Mouse (Mus musculus) CH12.LX (cell line): ENCODE results near the gene Tsr1. TPM values are rescaled to one million over a fixed set of nuclear protein-coding genes. Genes with fewer than 3 reads are reported as not detected.

Source experiments
- DNase-seq: peaks from one replicate; pipeline ENCODE4 v3.0.0-alpha.2; 2013; ENCODE audit errors: extremely low read depth
- H3K27ac ChIP-seq: 2 replicates; pipeline ENCODE4 v1.5.1; 2012; ENCODE audit warnings: low read depth, mild to moderate bottlenecking, control low read depth, moderate library complexity; ENCODE audit not compliant: insufficient read depth
- H3K27me3 ChIP-seq: replicated peaks from 2 replicates; pipeline ENCODE3; 2012; ENCODE audit warnings: inconsistent platforms
- H3K36me3 ChIP-seq, 2 experiments: replicated peaks in 1 of 2; 2 replicates each; pipeline versions ENCODE3 to v1.6.1; 2012; ENCODE audit warnings: inconsistent platforms in 1 of 2, low read length in 1 of 2, mild to moderate bottlenecking in 1 of 2, mixed read lengths in 1 of 2, moderate library complexity in 1 of 2; ENCODE audit not compliant: control insufficient read depth in 1 of 2, insufficient read depth in 1 of 2
- H3K4me1 ChIP-seq, 2 experiments: 2 replicates each; pipeline ENCODE4 v1.6.1; 2012; ENCODE audit warnings: inconsistent platforms in 1 of 2, moderate library complexity in 1 of 2; ENCODE audit not compliant: insufficient read depth in 2 of 2, control insufficient read depth in 1 of 2
- H3K4me2 ChIP-seq: 2 replicates; pipeline ENCODE4 v1.6.1; 2012; ENCODE audit warnings: low read depth, mild to moderate bottlenecking, control low read depth; ENCODE audit not compliant: poor library complexity, insufficient read depth, severe bottlenecking
- H3K4me3 ChIP-seq, 3 experiments: fragments of 150-350 bp in 1 of 3; sonication (generic) in 1 of 3; replicated peaks in 1 of 3; 2 replicates each; pipeline versions ENCODE3 to v1.5.1; 2011 to 2012; ENCODE audit warnings: low read depth in 2 of 3, low read length in 2 of 3, mild to moderate bottlenecking in 2 of 3, moderate library complexity in 2 of 3, control low read depth in 1 of 3, improper control_type of control experiment in 1 of 3, inconsistent platforms in 1 of 3, mixed read lengths in 1 of 3; ENCODE audit not compliant: poor library complexity in 1 of 3
- H3K79me2 ChIP-seq: replicated peaks from 2 replicates; pipeline ENCODE4 v1.6.1; 2012; ENCODE audit warnings: mild to moderate bottlenecking, moderate library complexity; ENCODE audit not compliant: control insufficient read depth, poor library complexity, insufficient read depth, severe bottlenecking; ENCODE audit errors: extremely low read depth
- H3K9ac ChIP-seq: 2 replicates; pipeline ENCODE4 v1.6.1; 2012; ENCODE audit warnings: low read depth, mild to moderate bottlenecking, control low read depth, moderate library complexity; ENCODE audit not compliant: insufficient read depth
- H3K9me3 ChIP-seq: replicated peaks from 2 replicates; pipeline ENCODE3; 2012; ENCODE audit warnings: low read length, inconsistent platforms, mixed read lengths
- BHLHE40 ChIP-seq: IDR thresholded peaks from 2 replicates; pipeline ENCODE4 v1.6.1; 2011; ENCODE audit warnings: mild to moderate bottlenecking, low read depth, low read length, improper control_type of control experiment
- CHD2 ChIP-seq: IDR thresholded peaks from 2 replicates; pipeline ENCODE4 v1.6.1; 2011; ENCODE audit warnings: low read length, improper control_type of control experiment
- CTCF ChIP-seq, 2 experiments: IDR thresholded peaks in 1 of 2; conservative IDR thresholded peaks in 1 of 2; 2 replicates each; pipeline ENCODE4 v1.5.1; 2011 to 2012; ENCODE audit warnings: low read depth in 2 of 2, low read length in 2 of 2, improper control_type of control experiment in 1 of 2, inconsistent platforms in 1 of 2, mild to moderate bottlenecking in 1 of 2, moderate library complexity in 1 of 2
- E2F4 ChIP-seq: IDR thresholded peaks from 2 replicates; pipeline ENCODE4 v1.6.1; 2011; ENCODE audit warnings: low read depth, low read length, improper control_type of control experiment; ENCODE audit not compliant: insufficient replicate concordance
- ETS1 ChIP-seq: conservative IDR thresholded peaks from 2 replicates; pipeline ENCODE4 v1.6.1; 2012; ENCODE audit warnings: low read depth, mild to moderate bottlenecking, inconsistent platforms, low read length, improper control_type of control experiment, moderate library complexity
- GABPA ChIP-seq: IDR thresholded peaks from 2 replicates; pipeline ENCODE4 v1.6.1; 2012; ENCODE audit warnings: low read depth, low read length, improper control_type of control experiment, inconsistent platforms; ENCODE audit not compliant: insufficient replicate concordance
- HCFC1 ChIP-seq: IDR thresholded peaks from 2 replicates; pipeline ENCODE4 v1.6.1; 2012; ENCODE audit warnings: low read depth, mild to moderate bottlenecking, inconsistent platforms, low read length, improper control_type of control experiment
- JUND ChIP-seq: conservative IDR thresholded peaks from 2 replicates; pipeline ENCODE4 v1.6.1; 2011; ENCODE audit warnings: low read depth, low read length, improper control_type of control experiment
- KAT2A ChIP-seq: IDR thresholded peaks from 2 replicates; pipeline ENCODE4 v1.6.1; 2012; ENCODE audit warnings: low read length, improper control_type of control experiment, inconsistent platforms; ENCODE audit not compliant: insufficient replicate concordance
- MAFK ChIP-seq: IDR thresholded peaks from 2 replicates; pipeline ENCODE4 v1.6.1; 2011; ENCODE audit warnings: low read length, improper control_type of control experiment; ENCODE audit not compliant: insufficient replicate concordance
- MAX ChIP-seq: IDR thresholded peaks from 2 replicates; pipeline ENCODE4 v1.6.1; 2011; ENCODE audit warnings: low read length, improper control_type of control experiment
- MEF2A ChIP-seq: IDR thresholded peaks from 2 replicates; pipeline ENCODE4 v1.6.1; 2014; ENCODE audit warnings: low read depth, mild to moderate bottlenecking, inconsistent platforms, low read length, improper control_type of control experiment, borderline replicate concordance
- MXI1 ChIP-seq: IDR thresholded peaks from 2 replicates; pipeline ENCODE4 v1.6.1; 2011; ENCODE audit warnings: mild to moderate bottlenecking, low read depth, low read length, improper control_type of control experiment
- NRF1 ChIP-seq: IDR thresholded peaks from 2 replicates; pipeline ENCODE4 v1.6.1; 2014; ENCODE audit warnings: low read depth, mild to moderate bottlenecking, inconsistent platforms, low read length, improper control_type of control experiment, moderate library complexity
- PAX5 ChIP-seq: IDR thresholded peaks from 2 replicates; pipeline ENCODE4 v1.6.1; 2012; ENCODE audit warnings: low read length, inconsistent platforms, mixed read lengths
- RAD21 ChIP-seq: IDR thresholded peaks from 2 replicates; pipeline ENCODE4 v1.6.1; 2011; ENCODE audit warnings: low read depth, mild to moderate bottlenecking, low read length, improper control_type of control experiment, moderate library complexity
- SIN3A ChIP-seq: IDR thresholded peaks from 2 replicates; pipeline ENCODE4 v1.6.1; 2012; ENCODE audit warnings: low read length, improper control_type of control experiment, inconsistent platforms
- SMC3 ChIP-seq: IDR thresholded peaks from 2 replicates; pipeline ENCODE4 v1.6.1; 2011; ENCODE audit warnings: low read depth, low read length, improper control_type of control experiment
- TBP ChIP-seq: conservative IDR thresholded peaks from 2 replicates; pipeline ENCODE4 v1.6.1; 2011; ENCODE audit warnings: low read depth, low read length, improper control_type of control experiment
- UBTF ChIP-seq: IDR thresholded peaks from 2 replicates; pipeline ENCODE4 v1.6.1; 2012; ENCODE audit warnings: low read depth, mild to moderate bottlenecking, inconsistent platforms, low read length, improper control_type of control experiment, moderate library complexity
- USF2 ChIP-seq: conservative IDR thresholded peaks from 2 replicates; pipeline ENCODE4 v1.6.1; 2011; ENCODE audit warnings: low read depth, low read length, improper control_type of control experiment
- ZC3H11A ChIP-seq: IDR thresholded peaks from 2 replicates; pipeline ENCODE4 v1.6.1; 2012; ENCODE audit warnings: low read depth, mild to moderate bottlenecking, inconsistent platforms, low read length, improper control_type of control experiment
- ZNF384 ChIP-seq: IDR thresholded peaks from 2 replicates; pipeline ENCODE4 v1.6.1; 2012; ENCODE audit warnings: low read depth, low read length, improper control_type of control experiment, inconsistent platforms
- dilution Hi-C: fragments of 300-500 bp; cut with MboI; formaldehyde crosslinking; loops from 2 replicates; pipeline ENCODE4 v1.14.3; 2020; ENCODE audit warnings: low sequenced_read_pairs; ENCODE audit not compliant: extremely low pct_unique_long_range_greater_than_20kb, extremely low pct_ligation_motif_present
- in situ Hi-C: fragments of 300-500 bp; cut with MboI; formaldehyde crosslinking; loops from 3 replicates; pipeline ENCODE4 v1.14.3; 2019; ENCODE audit warnings: low sequenced_read_pairs, low pct_ligation_motif_present, low pct_unique_long_range_greater_than_20kb, mixed read lengths
- polyA plus RNA-seq: library from polyadenylated mRNA; unstranded; fragments of >175 nt; gene quantifications from 2 replicates; pipeline ENCODE4 v1.2.1, GENCODE M21; 2012; ENCODE audit warnings: low read depth; ENCODE audit not compliant: insufficient read length
- total RNA-seq, 2 experiments: library from RNA; depleted of rRNA; stranded (reverse); fragments of 300-350 nt in 1 of 2; fragments of >200 nt in 1 of 2; gene quantifications; 2 replicates each; pipeline ENCODE4 v1.2.3; 2012 to 2014

The Tsr1 gene
- total and polyA plus RNA-seq, 3 experiments = 85.2 to 149 (median 101) TPM

- no peak overlapping the region for H3K4me3 ChIP-seq
- H3K27me3 ChIP-seq = no peaks in the 10 kb centered on the region
- H3K9ac ChIP-seq = no peak overlapping the region
- dilution Hi-C loops (no loop called here), in situ Hi-C loops (no loop called here)
- H3K36me3 ChIP-seq = peaks cover 31 to 55% of the 10 kb centered on the region in 2 experiments
- H3K27ac ChIP-seq = no peak overlapping the region
- TF ChIP-seq TBP (no peak), SIN3A (no peak), MEF2A (no peak), HCFC1 (no peak), MAFK (no peak), ZNF384 (no peak), MXI1 (no peak), UBTF (no peak), SMC3 (no peak), GABPA (no peak), USF2 (no peak), E2F4 (no peak), RAD21 (no peak), ZC3H11A (no peak), JUND (no peak), MAX (no peak), KAT2A (no peak), ETS1 (no peak)
- 0 out of 2 replicates have a peak, but pooled peaks cover 4% of the 10 kb centered on the region for H3K79me2 ChIP-seq
- no peak overlapping the region for H3K4me2 ChIP-seq
- H3K9me3 ChIP-seq = no peaks in the 10 kb centered on the region
- no peak for DNase-seq
- peaks cover 3 to 12% of the 10 kb centered on the region in 2 experiments; a peak in 3 of 4 replicates for H3K4me1 ChIP-seq
These were observed 14.6 kb downstream of the Tsr1 start for GRCm38 (mm10) chr11:74912492-74912891.

- in situ Hi-C loops = no loop called here
These were observed 21.4 kb downstream of the Tsr1 start for GRCm38 (mm10) chr11:74919249-74919648.

More at GRCm38 (mm10) chr11:74919249-74919648, 21.4 kb downstream of the Tsr1 start:
- Histone ChIP-seq H3K79me2 (peaks cover 8% of the 10 kb centered on the region; the same call in 1 of the 2 replicates), H3K27me3 (no peaks in the 10 kb centered on the region), H3K27ac (no peak overlapping the region), H3K4me2 (no peak overlapping the region), H3K4me1 (peaks cover 4 to 11% of the 10 kb centered on the region in 2 experiments; a peak in 3 of 4 replicates), H3K36me3 (peaks cover 8 to 51% of the 10 kb centered on the region in 2 experiments), H3K9ac (no peak overlapping the region), H3K9me3 (no peaks in the 10 kb centered on the region), H3K4me3 (no peak overlapping the region)
- TF ChIP-seq CTCF (conservative IDR thresholded peaks at IDR 0.05 in 1 of 2, IDR thresholded peaks at IDR 0.05 in 1 of 2; ENCODE audit: low read depth in 2 of 2, low read length in 2 of 2) (no peak), BHLHE40 (no peak), NRF1 (no peak), PAX5 (no peak), SMC3 (no peak), GABPA (no peak), MEF2A (no peak), MAFK (no peak), CHD2 (no peak)
- dilution Hi-C loops = no loop called here
- no peak for DNase-seq
